In genomic region chr8:80610549-80611440, GRCm38 (mm10) we compare ENCODE assay signal across 9 mouse cellular contexts. TPM values are rescaled to one million over a fixed set of nuclear protein-coding genes. Genes with fewer than 3 reads are reported as not detected.
DNase-seq lines count a peak whose midpoint lies in the region; ATAC-seq and TF ChIP-seq lines count a peak whose summit lies in the region.
"Had no signal": no experiment of that assay in that cellular context is flagged by ENCODE, and none has a peak within 500 bp of the region (broad histone marks: within the 10 kb centered on the region; RNA-seq: fewer than 3 reads in every experiment).

Gene Frem3, plus strand, starts transcription at chr8:80611080.

- peak within 1 kb of the TSS; percentile 71 for H3K4me2 ChIP-seq in heart, embryonic 14.5 days (ENCODE audit: low read length)
- H3K4me2 ChIP-seq in forebrain, embryonic 16.5 days (ENCODE audit: low read length): peak within 1 kb of the TSS; percentile 55
- H3K4me2 ChIP-seq in midbrain, embryonic 13.5 days (replicated peaks): peak within 1 kb of the TSS; percentile 56

- TF ChIP-seq EP300 in heart, adult 2 months (IDR thresholded peaks at IDR 0.05; ENCODE audit: insufficient read depth, low read depth, low read length): no peak

- peak within 1 kb of the TSS; percentile 42; the same call in 1 of the 2 replicates for H3K9ac ChIP-seq in heart, embryonic 14.5 days (ENCODE audit: low read length)
- H3K9ac ChIP-seq in heart, adult 2 months (ENCODE audit: low read depth, low read length): no peak within 1 kb of the TSS
- H3K9ac ChIP-seq in forebrain, embryonic 16.5 days (replicated peaks; ENCODE audit: low read depth, low read length): no peak within 1 kb of the TSS
- peak within 1 kb of the TSS; percentile 45 for H3K9ac ChIP-seq in midbrain, embryonic 13.5 days (replicated peaks)

- peak within 1 kb of the TSS; percentile 34 to 37 for H3K4me3 ChIP-seq in heart, embryonic 14.5 days (ENCODE audit: control insufficient read depth in 1 of 2, insufficient read depth in 1 of 2, low read depth in 1 of 2, low read length in 2 of 2)
- H3K4me3 ChIP-seq in heart, adult 2 months: no peak within 1 kb of the TSS
- peak within 1 kb of the TSS; percentile 34 for H3K4me3 ChIP-seq in forebrain, embryonic 16.5 days (replicated peaks; ENCODE audit: low read length)
- H3K4me3 ChIP-seq in midbrain, embryonic 13.5 days (replicated peaks): peak within 1 kb of the TSS; percentile 32

- WGBS in heart, embryonic 14.5 days: 4% methylated on average over 32 of the region's 32 CpGs
- 6% methylated on average over 32 of the region's 32 CpGs for WGBS in heart, adult 2 months
- WGBS in forebrain, embryonic 16.5 days: 2% methylated on average over 32 of the region's 32 CpGs
- 2% methylated on average over 32 of the region's 32 CpGs for WGBS in midbrain, embryonic 13.5 days

- no peaks in the 10 kb centered on the region for H3K9me3 ChIP-seq in heart, embryonic 14.5 days (ENCODE audit: control insufficient read depth, low read length)
- H3K9me3 ChIP-seq in forebrain, embryonic 16.5 days (ENCODE audit: control insufficient read depth, low read length): no peaks in the 10 kb centered on the region
- H3K9me3 ChIP-seq in midbrain, embryonic 13.5 days: no peaks in the 10 kb centered on the region

- intact Hi-C loops in heart, adult 2 months (cut with DNase I): no loop called here

- ATAC-seq in heart, embryonic 14.5 days (ENCODE audit: insufficient number of reproducible peaks, insufficient read depth, low FRiP score, low read depth): no peak
- ATAC-seq in forebrain, embryonic 16.5 days: no peak; the same call in 1 of the 2 replicates
- peak; percentile 37 for ATAC-seq in midbrain, embryonic 13.5 days

- peaks cover 7 to 8% of the 10 kb centered on the region in 2 experiments; a peak in 3 of 4 replicates for H3K4me1 ChIP-seq in heart, embryonic 14.5 days (ENCODE audit: control insufficient read depth in 2 of 2, insufficient read depth in 2 of 2, low read length in 2 of 2)
- no peaks in the 10 kb centered on the region for H3K4me1 ChIP-seq in heart, adult 2 months (ENCODE audit: control insufficient read depth, insufficient read depth, low read length)
- H3K4me1 ChIP-seq in forebrain, embryonic 16.5 days (replicated peaks; ENCODE audit: control insufficient read depth, insufficient read depth, low read length): peaks cover 10% of the 10 kb centered on the region
- peaks cover 15% of the 10 kb centered on the region for H3K4me1 ChIP-seq in midbrain, embryonic 13.5 days (replicated peaks)

- H3K27me3 ChIP-seq in heart, embryonic 14.5 days (ENCODE audit: control insufficient read depth, insufficient read depth, low read length): peaks cover 24% of the 10 kb centered on the region
- H3K27me3 ChIP-seq in heart, adult 2 months (ENCODE audit: control insufficient read depth, insufficient read depth, low read length): peaks cover 1% of the 10 kb centered on the region; the same call in 1 of the 2 replicates
- peaks cover 17% of the 10 kb centered on the region for H3K27me3 ChIP-seq in forebrain, embryonic 16.5 days (replicated peaks; ENCODE audit: control insufficient read depth, insufficient read depth, low read length)
- H3K27me3 ChIP-seq in midbrain, embryonic 13.5 days: peaks cover 35% of the 10 kb centered on the region

- TF ChIP-seq POLR2A in heart, adult 2 months (IDR thresholded peaks at IDR 0.05; ENCODE audit: insufficient read depth, low read depth, low read length): no peak

- H3K27ac ChIP-seq in heart, embryonic 14.5 days (replicated peaks in 1 of 2; ENCODE audit: control insufficient read depth in 1 of 2, insufficient read depth in 1 of 2, low read depth in 2 of 2, low read length in 2 of 2): no peak within 1 kb of the TSS
- H3K27ac ChIP-seq in heart, adult 2 months: no peak within 1 kb of the TSS
- no peak within 1 kb of the TSS for H3K27ac ChIP-seq in forebrain, embryonic 16.5 days (ENCODE audit: low read length)
- H3K27ac ChIP-seq in midbrain, embryonic 13.5 days: no peak within 1 kb of the TSS

- H3K79me2 ChIP-seq in heart, adult 2 months (replicated peaks; ENCODE audit: control insufficient read depth, insufficient read depth, low read length): no peaks in the 10 kb centered on the region

- no peak for DNase-seq in heart, adult 2 months
- DNase-seq in Muller cell, postnatal 12 days (ENCODE audit: inconsistent ontology term): peak; percentile 41
- no peak for DNase-seq in cerebellum, adult 11-12 months
- DNase-seq in lung, postnatal 10 days: no peak
- DNase-seq in thymus, postnatal 0 days (ENCODE audit: low spot score): no peak
- DNase-seq: lung, adult 18-20 months had no signal

- no peaks in the 10 kb centered on the region for H3K36me3 ChIP-seq in heart, embryonic 14.5 days (ENCODE audit: control insufficient read depth, insufficient read depth, low read length)
- H3K36me3 ChIP-seq in heart, adult 2 months (ENCODE audit: control insufficient read depth, insufficient read depth, low read length): no peaks in the 10 kb centered on the region
- no peaks in the 10 kb centered on the region for H3K36me3 ChIP-seq in forebrain, embryonic 16.5 days (ENCODE audit: control insufficient read depth, insufficient read depth)
- H3K36me3 ChIP-seq in midbrain, embryonic 13.5 days: no peaks in the 10 kb centered on the region

- no peak for TF ChIP-seq CTCF in heart, adult 2 months (IDR thresholded peaks at IDR 0.05)

RNA-seq across cellular contexts. Expression of gene Frem3, which starts in this region (rescaled TPM):
- polyA plus RNA-seq in heart, embryonic 14.5 days (2014; fragmentation: Nextera tagmentation; extraction: Ambion mirVana): 1.0 and 1.1 TPM in 2 replicates
- total RNA-seq in heart, adult 2 months (2021): under 1 TPM in 1 of 2 experiments, not detected in 1; 0.07 TPM
- not detected in 2 replicates for polyA plus RNA-seq in heart, adult 2 months (2012; rRNA removed)
- polyA plus RNA-seq in forebrain, embryonic 16.5 days (2015; fragmentation: Nextera tagmentation; extraction: Ambion mirVana): 0.04 and 0.05 TPM in 2 replicates
- polyA plus RNA-seq in midbrain, embryonic 13.5 days (2015; fragmentation: Nextera tagmentation; extraction: Ambion mirVana): 0.03 TPM in 2 replicates
- polyA plus RNA-seq in thymus, postnatal 0 days (2015; fragmentation: Nextera tagmentation; extraction: Ambion mirVana): 0.01 TPM in 1 of 2 replicates, not detected in the other

Comparison
In these comparisons a context has a peak if more than half of its experiments do, and no peak if none do; other contexts are left out.
1. Peak in ATAC-seq, H3K4me3 ChIP-seq, H3K9ac ChIP-seq and H3K4me2 ChIP-seq in midbrain, embryonic 13.5 days; RNA of the gene not detected or under 1 TPM.